Mouse (Mus musculus) embryonic fibroblast, embryonic 13.5 days (primary cell): Measurements from ENCODE around the gene Evi2a. TPM values are rescaled to one million over a fixed set of nuclear protein-coding genes. Genes with fewer than 3 reads are reported as not detected.

ENCODE experiments used
- H3K27ac ChIP-seq: 2 replicates; pipeline ENCODE4 v1.5.1; 2012; ENCODE audit warnings: low read length, control low read depth, inconsistent platforms; ENCODE audit not compliant: insufficient read depth
- H3K4me1 ChIP-seq: 2 replicates; pipeline ENCODE4 v1.6.1; 2011; ENCODE audit warnings: low read length; ENCODE audit not compliant: control insufficient read depth, insufficient read depth
- H3K4me3 ChIP-seq: 2 replicates; pipeline ENCODE4 v1.5.1; 2011; ENCODE audit warnings: mild to moderate bottlenecking, control low read depth, low read length; ENCODE audit not compliant: insufficient read depth
- CTCF ChIP-seq: IDR thresholded peaks from 2 replicates; pipeline ENCODE4 v1.5.1; 2011; ENCODE audit warnings: mild to moderate bottlenecking, control low read depth, low read length, moderate library complexity, borderline replicate concordance; ENCODE audit not compliant: insufficient read depth
- POLR2A ChIP-seq: IDR thresholded peaks from 2 replicates; pipeline ENCODE4 v1.6.1; 2011; ENCODE audit warnings: low read depth, mild to moderate bottlenecking, control low read depth, low read length, moderate library complexity
- polyA plus RNA-seq: library from polyadenylated mRNA; stranded (reverse); fragments of >200 nt; gene quantifications from 2 replicates; pipeline ENCODE4 v1.2.4, GENCODE M21; 2011; ENCODE audit warnings: low read depth; ENCODE audit not compliant: missing spikeins, insufficient read length

The Evi2a gene
- polyA plus RNA-seq, 1 experiment, result 3.3 TPM

GRCm38 (mm10) chr11:79527015-79527738 lies 3.2 kb downstream of the Evi2a start:
- H3K27ac ChIP-seq, result no peak overlapping the region
- peaks cover 2% of the 10 kb centered on the region; the same call in 1 of the 2 replicates for H3K4me1 ChIP-seq
- TF ChIP-seq CTCF, result no peak
- TF ChIP-seq POLR2A, result no peak
- no peak overlapping the region for H3K4me3 ChIP-seq

- TF ChIP-seq POLR2A (no peak), CTCF (no peak)
- Histone ChIP-seq H3K4me1 (peaks cover 2% of the 10 kb centered on the region; the same call in 1 of the 2 replicates), H3K27ac (no peak overlapping the region), H3K4me3 (no peak overlapping the region)
These were observed 3.9 kb downstream of the Evi2a start for GRCm38 (mm10) chr11:79526549-79526948.

GRCm38 (mm10) chr11:79524310-79524575 lies 6.2 kb downstream of the Evi2a start:
- TF ChIP-seq POLR2A, result no peak
- no peak for TF ChIP-seq CTCF
- Histone ChIP-seq H3K27ac (no peak overlapping the region), H3K4me1 (peaks cover 2% of the 10 kb centered on the region; the same call in 1 of the 2 replicates), H3K4me3 (no peak overlapping the region)

- Histone ChIP-seq H3K4me3 (no peak within 1 kb of the TSS), H3K27ac (no peak within 1 kb of the TSS), H3K4me1 (peaks cover 3% of the 10 kb centered on the region; the same call in 1 of the 2 replicates)
- TF ChIP-seq CTCF, result no peak
- TF ChIP-seq POLR2A, result no peak
These were observed 6.7 kb downstream of the Evi2a start, which contains the start of gene Evi2b for GRCm38 (mm10) chr11:79523560-79524309. Gene Evi2b (minus strand): TSS chr11:79523762.

GRCm38 (mm10) chr11:79522944-79523343 lies 7.5 kb downstream of the Evi2a start:
- peaks cover 3% of the 10 kb centered on the region; the same call in 1 of the 2 replicates for H3K4me1 ChIP-seq
- no peak overlapping the region for H3K27ac ChIP-seq
- H3K4me3 ChIP-seq, result no peak overlapping the region
- no peak for TF ChIP-seq POLR2A
- no peak for TF ChIP-seq CTCF

- peaks cover 3% of the 10 kb centered on the region; the same call in 1 of the 2 replicates for H3K4me1 ChIP-seq
- TF ChIP-seq POLR2A (no peak), CTCF (no peak)
- H3K4me3 ChIP-seq, result no peak overlapping the region
- no peak overlapping the region for H3K27ac ChIP-seq
These were observed 8.5 kb downstream of the Evi2a start for GRCm38 (mm10) chr11:79521930-79522329.

- Histone ChIP-seq H3K4me3 (no peak overlapping the region), H3K4me1 (peaks cover 3% of the 10 kb centered on the region; the same call in 1 of the 2 replicates), H3K27ac (no peak overlapping the region)
- no peak for TF ChIP-seq CTCF
These were observed 9.6 kb downstream of the Evi2a start for GRCm38 (mm10) chr11:79520772-79521171.

- peaks cover 6% of the 10 kb centered on the region for H3K4me1 ChIP-seq
- H3K27ac ChIP-seq, result peak overlapping the region; percentile 87
- no peak overlapping the region for H3K4me3 ChIP-seq
- no peak for TF ChIP-seq CTCF
- TF ChIP-seq POLR2A, result no peak
These were observed 10.5 kb downstream of the Evi2a start for GRCm38 (mm10) chr11:79519878-79520291.

GRCm38 (mm10) chr11:79519299-79519698 lies 11.1 kb downstream of the Evi2a start:
- Histone ChIP-seq H3K27ac (peak overlapping the region; percentile 84), H3K4me3 (no peak overlapping the region), H3K4me1 (peaks cover 6% of the 10 kb centered on the region)
- no peak for TF ChIP-seq POLR2A
- no peak for TF ChIP-seq CTCF

GRCm38 (mm10) chr11:79515798-79516197 lies 14.6 kb downstream of the Evi2a start:
- Histone ChIP-seq H3K27ac (no peak overlapping the region), H3K4me3 (no peak overlapping the region), H3K4me1 (peaks cover 4% of the 10 kb centered on the region)
- TF ChIP-seq CTCF (no peak), POLR2A (no peak)

- no peak for TF ChIP-seq CTCF
- TF ChIP-seq POLR2A, result no peak
- Histone ChIP-seq H3K4me3 (no peak overlapping the region), H3K27ac (no peak overlapping the region), H3K4me1 (peaks cover 4% of the 10 kb centered on the region)
These were observed 15.1 kb downstream of the Evi2a start for GRCm38 (mm10) chr11:79515331-79515730.
